35 mouse cellular contexts compared by ENCODE assay signal in genomic region chr4:53537101-53537500, GRCm38 (mm10).
"Had no signal": no experiment of that assay in that cellular context is flagged by ENCODE, and none has a peak within 500 bp of the region (broad histone marks: within the 10 kb centered on the region; RNA-seq: fewer than 3 reads in every experiment).

No protein-coding gene starts in this region.

- H3K27me3 ChIP-seq: heart, embryonic 12.5 days; heart, embryonic 13.5 days; heart, embryonic 15.5 days; hindbrain, embryonic 12.5 days; hindbrain, embryonic 13.5 days; hindbrain, embryonic 15.5 days; intestine, embryonic 15.5 days; kidney, embryonic 15.5 days had no signal

- H3K4me1 ChIP-seq: heart, embryonic 10.5 days; hindbrain, embryonic 10.5 days; hindbrain, embryonic 12.5 days; hindbrain, embryonic 13.5 days; hindbrain, embryonic 15.5 days; kidney, embryonic 15.5 days had no signal

- DNase-seq: heart, adult 2 months; heart, postnatal 10 days; heart, postnatal 14 days; heart, postnatal 36 days; heart, postnatal 4 days; kidney, adult 11 months; kidney, adult 18-20 months; kidney, adult 2 months; kidney, adult 8-10 months; kidney, adult 9 months; kidney, postnatal 10 days; kidney, postnatal 14 days; kidney, postnatal 25 days; kidney, postnatal 36 days; kidney, postnatal 4 days; layer of hippocampus, adult 9-11 months; layer of hippocampus, postnatal 36 days had no signal

- H3K36me3 ChIP-seq: hindbrain, embryonic 10.5 days; hindbrain, embryonic 12.5 days; hindbrain, embryonic 15.5 days; intestine, embryonic 15.5 days had no signal

- H3K9ac ChIP-seq: heart, embryonic 12.5 days; heart, embryonic 13.5 days; heart, embryonic 15.5 days; hindbrain, embryonic 12.5 days; hindbrain, embryonic 13.5 days; hindbrain, embryonic 14.5 days; hindbrain, embryonic 15.5 days; intestine, embryonic 15.5 days; kidney, embryonic 15.5 days had no signal

- H3K4me2 ChIP-seq: heart, embryonic 11.5 days; heart, embryonic 12.5 days; heart, embryonic 13.5 days; heart, embryonic 15.5 days; hindbrain, embryonic 12.5 days; hindbrain, embryonic 13.5 days; hindbrain, embryonic 14.5 days; hindbrain, embryonic 15.5 days; intestine, embryonic 15.5 days; kidney, embryonic 15.5 days had no signal

- H3K9me3 ChIP-seq: heart, embryonic 10.5 days; heart, embryonic 12.5 days; heart, embryonic 13.5 days; heart, embryonic 15.5 days; hindbrain, embryonic 10.5 days; hindbrain, embryonic 12.5 days; hindbrain, embryonic 13.5 days; hindbrain, embryonic 15.5 days; intestine, embryonic 15.5 days; kidney, embryonic 15.5 days had no signal

- H3K4me3 ChIP-seq: heart, adult 2 months; heart, embryonic 10.5 days; heart, embryonic 12.5 days; heart, embryonic 13.5 days; heart, embryonic 15.5 days; hindbrain, embryonic 10.5 days; hindbrain, embryonic 12.5 days; hindbrain, embryonic 13.5 days; hindbrain, embryonic 15.5 days; intestine, embryonic 15.5 days; kidney, embryonic 15.5 days had no signal

- H3K27ac ChIP-seq: heart, adult 2 months; heart, embryonic 10.5 days; heart, embryonic 13.5 days; heart, embryonic 15.5 days; hindbrain, embryonic 10.5 days; hindbrain, embryonic 12.5 days; hindbrain, embryonic 13.5 days; hindbrain, embryonic 14.5 days; hindbrain, embryonic 15.5 days; hindbrain, postnatal 0 days; intestine, embryonic 15.5 days; kidney, embryonic 15.5 days; kidney, postnatal 0 days had no signal

- ATAC-seq: hindbrain, embryonic 16.5 days; hindbrain, postnatal 0 days; inflammation-experienced regulatory T-cells, adult 6 months; intestine, embryonic 15.5 days; intestine, embryonic 16.5 days; intestine, postnatal 0 days had no signal
